Mouse (Mus musculus): Measurements from ENCODE around the gene Fcho1. TPM values are rescaled to one million over a fixed set of nuclear protein-coding genes. Genes with fewer than 3 reads are reported as not detected.
A peak's percentile ranks its signal among the peaks of the same experiment; 100 is the strongest.

Fcho1 gene
- total and polyA plus RNA-seq, 2 experiments from 2014 or later = 68.7 to 97.2 TPM

- Histone ChIP-seq H3K27me3 (ENCODE audit: insufficient read depth, low read length) (peaks cover 82% of the 10 kb centered on the region), H3K36me3 (ENCODE audit: insufficient read depth) (no peaks in the 10 kb centered on the region), H3K4me1 (ENCODE audit: insufficient read depth) (no peaks in the 10 kb centered on the region), H3K9ac (no peak overlapping the region), H3K4me2 (ENCODE audit: low read depth) (peak overlapping the region; percentile 44), H3K4me3 (ENCODE audit: low read depth, low read length) (peak overlapping the region; percentile 24), H3K27ac (ENCODE audit: low read depth, low read length) (no peak overlapping the region), H3K9me3 (ENCODE audit: low read length) (no peaks in the 10 kb centered on the region)
- 6% methylated on average over 30 of the region's 30 CpGs for WGBS
- ATAC-seq (0 out of 2 replicates have a peak, but pooled peaks have one; percentile 28), DNase-seq (no peak)
- TF ChIP-seq CTCF (IDR thresholded peaks at IDR 0.05; ENCODE audit: low read depth) = no peak
Observed at GRCm38 (mm10) chr8:71692509-71692908, 33.0 kb downstream of the Fcho1 start.

- H3K27me3 ChIP-seq (ENCODE audit: insufficient read depth, low read length) = peaks cover 98% of the 10 kb centered on the region
- TF ChIP-seq CTCF (IDR thresholded peaks at IDR 0.05; ENCODE audit: low read depth) = no peak
- H3K27ac ChIP-seq (ENCODE audit: low read depth, low read length) = no peak within 1 kb of the TSS
- no peak within 1 kb of the TSS for H3K4me2 ChIP-seq (ENCODE audit: low read depth)
- no peaks in the 10 kb centered on the region for H3K9me3 ChIP-seq (ENCODE audit: low read length)
- no peaks in the 10 kb centered on the region for H3K36me3 ChIP-seq (ENCODE audit: insufficient read depth)
- DNase-seq (no peak), ATAC-seq (no peak)
- H3K9ac ChIP-seq = no peak within 1 kb of the TSS
- 4% methylated on average over 33 of the region's 33 CpGs for WGBS
- no peak within 1 kb of the TSS for H3K4me3 ChIP-seq (ENCODE audit: low read depth, low read length)
- peaks cover 5% of the 10 kb centered on the region; the same call in 1 of the 2 replicates for H3K4me1 ChIP-seq (ENCODE audit: insufficient read depth)
Observed at GRCm38 (mm10) chr8:71689028-71689427, 36.5 kb downstream of the Fcho1 start, which contains the start of gene Insl3. Gene Insl3 (plus strand): TSS chr8:71689214.

DNA sequence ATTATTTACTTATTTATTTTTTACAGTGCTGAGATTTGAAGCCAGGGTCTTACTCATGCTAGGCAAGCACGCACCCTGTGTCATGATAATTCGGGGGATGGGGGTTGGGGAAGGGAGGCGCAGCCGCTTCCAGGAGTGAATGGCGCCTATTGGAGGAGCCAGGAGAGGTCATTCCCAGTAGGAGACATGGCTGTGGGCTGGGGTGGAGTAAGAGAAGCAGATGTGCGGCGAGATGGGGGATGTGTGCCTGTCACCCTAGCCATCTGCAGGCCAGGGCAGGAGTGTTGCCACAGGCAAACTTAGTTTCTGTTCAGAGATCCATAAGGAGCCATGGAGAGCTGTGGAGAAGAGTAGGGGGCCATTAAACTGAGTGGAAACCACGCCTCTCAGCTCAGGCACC is 37.9 kb downstream of the Fcho1 start:
- Histone ChIP-seq H3K27ac (ENCODE audit: low read depth, low read length) (no peak overlapping the region), H3K36me3 (ENCODE audit: insufficient read depth) (no peaks in the 10 kb centered on the region), H3K9ac (no peak overlapping the region), H3K9me3 (ENCODE audit: low read length) (no peaks in the 10 kb centered on the region), H3K4me1 (ENCODE audit: insufficient read depth) (peaks cover 5% of the 10 kb centered on the region; the same call in 1 of the 2 replicates), H3K27me3 (ENCODE audit: insufficient read depth, low read length) (peaks cover 98% of the 10 kb centered on the region), H3K4me3 (ENCODE audit: low read depth, low read length) (no peak overlapping the region), H3K4me2 (ENCODE audit: low read depth) (no peak overlapping the region)
- TF ChIP-seq CTCF (IDR thresholded peaks at IDR 0.05; ENCODE audit: low read depth) = no peak
- no peak for DNase-seq
- ATAC-seq = no peak
- 8% methylated on average over 8 of the region's 8 CpGs for WGBS

DNA sequence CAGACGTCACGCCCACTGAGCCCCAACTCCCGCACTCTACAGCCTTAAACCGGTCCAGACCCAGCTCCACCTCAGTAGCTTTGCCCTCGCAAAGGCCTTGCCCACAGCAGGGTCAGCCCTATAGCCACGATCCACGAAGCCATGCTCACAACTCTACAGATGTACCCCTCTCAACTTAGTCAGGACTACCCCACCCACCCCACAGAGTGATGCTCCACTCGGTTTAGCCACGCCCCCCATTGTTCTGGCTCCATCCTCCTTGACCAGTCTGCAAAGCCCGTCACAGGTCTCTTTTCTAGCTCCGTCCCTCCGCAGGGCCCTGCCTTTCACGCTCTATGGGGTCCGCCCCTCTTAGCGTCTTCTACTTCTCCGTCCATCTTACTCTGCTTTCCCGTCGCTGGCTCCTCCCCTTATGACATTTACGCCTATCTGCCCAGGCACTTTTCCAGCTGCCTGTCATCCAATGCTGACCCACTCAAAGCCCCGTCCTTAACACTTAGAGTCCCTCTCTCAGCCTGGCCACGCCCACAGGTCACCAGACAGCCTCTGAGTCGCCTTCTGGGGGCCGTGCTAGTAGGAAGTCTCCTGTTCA is 39.3 kb downstream of the Fcho1 start:
- Histone ChIP-seq H3K9me3 (ENCODE audit: low read length) (no peaks in the 10 kb centered on the region), H3K4me2 (ENCODE audit: low read depth) (peak overlapping the region; percentile 59), H3K27ac (ENCODE audit: low read depth, low read length) (no peak overlapping the region), H3K4me1 (ENCODE audit: insufficient read depth) (peaks cover 5% of the 10 kb centered on the region; the same call in 1 of the 2 replicates), H3K9ac (peak overlapping the region; percentile 46), H3K36me3 (ENCODE audit: insufficient read depth) (no peaks in the 10 kb centered on the region), H3K27me3 (ENCODE audit: insufficient read depth, low read length) (peaks cover 97% of the 10 kb centered on the region), H3K4me3 (ENCODE audit: low read depth, low read length) (peak overlapping the region; percentile 42)
- WGBS = 4% methylated on average over 23 of the region's 23 CpGs
- no peak for TF ChIP-seq CTCF (IDR thresholded peaks at IDR 0.05; ENCODE audit: low read depth)
- ATAC-seq = peak; percentile 21
- no peak for DNase-seq

DNA sequence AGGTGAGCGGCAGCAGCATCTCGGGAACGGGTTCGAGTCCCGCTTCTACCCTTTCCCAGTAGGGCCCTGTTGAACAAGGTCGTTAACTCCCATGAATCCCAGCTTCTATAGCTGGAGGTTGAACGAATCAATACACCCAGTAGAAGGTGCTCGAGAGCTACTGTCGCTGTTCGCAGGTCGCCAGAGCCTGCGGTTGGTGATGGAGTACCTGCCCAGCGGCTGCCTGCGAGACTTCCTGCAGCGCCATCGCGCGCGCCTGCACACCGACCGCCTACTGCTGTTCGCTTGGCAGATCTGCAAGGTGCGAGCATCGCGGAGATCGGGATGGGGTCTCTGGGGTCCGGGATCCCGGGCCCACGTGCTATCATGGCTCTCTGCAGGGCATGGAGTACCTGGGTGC is 39.9 kb downstream of the Fcho1 start:
- Histone ChIP-seq H3K9me3 (ENCODE audit: low read length) (no peaks in the 10 kb centered on the region), H3K4me3 (ENCODE audit: low read depth, low read length) (peak overlapping the region; percentile 42), H3K4me2 (ENCODE audit: low read depth) (peak overlapping the region; percentile 59), H3K9ac (peak overlapping the region; percentile 46), H3K36me3 (ENCODE audit: insufficient read depth) (no peaks in the 10 kb centered on the region), H3K27ac (ENCODE audit: low read depth, low read length) (no peak overlapping the region), H3K27me3 (ENCODE audit: insufficient read depth, low read length) (peaks cover 98% of the 10 kb centered on the region), H3K4me1 (ENCODE audit: insufficient read depth) (peaks cover 5% of the 10 kb centered on the region; the same call in 1 of the 2 replicates)
- TF ChIP-seq CTCF (IDR thresholded peaks at IDR 0.05; ENCODE audit: low read depth) = peak; percentile 68
- 6% methylated on average over 29 of the region's 29 CpGs for WGBS
- DNase-seq = peak; percentile 68
- ATAC-seq = peak; percentile 60

GRCm38 (mm10) chr8:71684701-71685100 is 40.8 kb downstream of the Fcho1 start:
- Histone ChIP-seq H3K4me1 (ENCODE audit: insufficient read depth) (peaks cover 5% of the 10 kb centered on the region; the same call in 1 of the 2 replicates), H3K4me2 (ENCODE audit: low read depth) (no peak overlapping the region), H3K27me3 (ENCODE audit: insufficient read depth, low read length) (peaks cover 98% of the 10 kb centered on the region), H3K4me3 (ENCODE audit: low read depth, low read length) (no peak overlapping the region), H3K27ac (ENCODE audit: low read depth, low read length) (no peak overlapping the region), H3K9ac (no peak overlapping the region), H3K9me3 (ENCODE audit: low read length) (no peaks in the 10 kb centered on the region), H3K36me3 (ENCODE audit: insufficient read depth) (no peaks in the 10 kb centered on the region)
- DNase-seq (no peak), ATAC-seq (no peak)
- WGBS = 12% methylated on average over 10 of the region's 10 CpGs
- no peak for TF ChIP-seq CTCF (IDR thresholded peaks at IDR 0.05; ENCODE audit: low read depth)

DNA sequence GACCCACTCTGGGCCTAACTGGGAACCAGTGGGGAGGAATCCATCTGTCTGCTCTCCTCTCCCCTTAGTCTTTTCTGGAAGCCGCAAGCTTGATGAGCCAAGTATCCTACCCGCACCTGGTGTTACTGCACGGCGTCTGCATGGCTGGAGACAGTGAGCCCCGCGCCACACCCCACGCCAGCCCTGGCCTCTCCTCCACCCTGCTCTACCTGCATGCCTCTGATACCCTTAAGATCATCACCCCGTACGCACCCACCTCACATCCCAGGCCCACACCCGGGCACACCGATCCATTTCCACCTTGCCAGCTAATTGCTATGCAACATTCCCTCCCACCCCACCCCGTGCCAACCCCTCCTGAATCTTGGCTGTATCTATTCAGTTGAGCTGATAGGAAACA is 42.7 kb downstream of the Fcho1 start:
- Histone ChIP-seq H3K9ac (no peak overlapping the region), H3K4me2 (ENCODE audit: low read depth) (no peak overlapping the region), H3K27ac (ENCODE audit: low read depth, low read length) (no peak overlapping the region), H3K27me3 (ENCODE audit: insufficient read depth, low read length) (peaks cover 90% of the 10 kb centered on the region), H3K36me3 (ENCODE audit: insufficient read depth) (no peaks in the 10 kb centered on the region), H3K4me3 (ENCODE audit: low read depth, low read length) (no peak overlapping the region), H3K9me3 (ENCODE audit: low read length) (no peaks in the 10 kb centered on the region), H3K4me1 (ENCODE audit: insufficient read depth) (peaks cover 5% of the 10 kb centered on the region; the same call in 1 of the 2 replicates)
- no peak for TF ChIP-seq CTCF (IDR thresholded peaks at IDR 0.05; ENCODE audit: low read depth)
- WGBS = 49% methylated on average over 12 of the region's 12 CpGs
- ATAC-seq = no peak
- DNase-seq = no peak

Measured in forebrain, postnatal 0 days (tissue).